ENCODE assay signal across 8 mouse cellular contexts in the genomic region with DNA sequence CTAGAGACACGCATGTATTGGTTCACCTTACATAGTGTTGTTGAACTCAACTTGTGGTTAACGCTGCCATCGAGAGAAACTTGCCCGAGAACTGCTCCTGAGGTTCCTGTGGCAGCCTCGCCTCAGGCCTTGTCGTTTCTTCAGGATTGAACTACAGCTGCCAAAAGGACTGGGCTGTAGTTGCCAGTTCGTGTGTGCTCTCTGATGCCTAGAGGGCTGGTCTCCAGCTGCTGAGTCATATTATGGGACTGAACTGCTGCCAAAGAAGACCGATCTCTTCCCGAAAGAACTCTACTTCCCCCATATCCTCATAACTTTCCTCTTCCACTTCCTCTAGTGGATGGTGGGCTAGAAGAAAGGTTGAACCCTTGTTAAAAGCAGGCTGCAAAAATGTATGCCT.
"Had no signal": no experiment of that assay in that cellular context is flagged by ENCODE, and none has a peak within 500 bp of the region (broad histone marks: within the 10 kb centered on the region; RNA-seq: fewer than 3 reads in every experiment).

No protein-coding gene starts in this region.

- DNase-seq: kidney, postnatal 25 days; layer of hippocampus, postnatal 36 days; lung, embryonic 14.5 days; lung, postnatal 10 days; lung, postnatal 4 days; retina, postnatal 1 day; right cerebral cortex, postnatal 14 days; thymus, postnatal 4 days had no signal
